Mouse (Mus musculus) urinary bladder, postnatal 14 days (tissue): ENCODE measurements at regions not wholly inside any gene's neighbourhood (a gene's known extent, or its start where the extent isn't known, plus 50 kb on each side); places are given as distances from the start of the nearest gene placed in this dataset.

Source experiments
- DNase-seq: peaks from one replicate; pipeline ENCODE4 v3.0.0; 2021; ENCODE audit warnings: low spot score

- peak; percentile 44 for DNase-seq
Measured at GRCm38 (mm10) chr11:18821384-18821783, 197.4 kb downstream of the Meis1 start.

- no peak for DNase-seq
Measured at GRCm38 (mm10) chr11:18814110-18814509, 204.7 kb downstream of the Meis1 start.

- no peak for DNase-seq
Measured at GRCm38 (mm10) chr11:18767479-18767878, 251.3 kb downstream of the Meis1 start.

DNA sequence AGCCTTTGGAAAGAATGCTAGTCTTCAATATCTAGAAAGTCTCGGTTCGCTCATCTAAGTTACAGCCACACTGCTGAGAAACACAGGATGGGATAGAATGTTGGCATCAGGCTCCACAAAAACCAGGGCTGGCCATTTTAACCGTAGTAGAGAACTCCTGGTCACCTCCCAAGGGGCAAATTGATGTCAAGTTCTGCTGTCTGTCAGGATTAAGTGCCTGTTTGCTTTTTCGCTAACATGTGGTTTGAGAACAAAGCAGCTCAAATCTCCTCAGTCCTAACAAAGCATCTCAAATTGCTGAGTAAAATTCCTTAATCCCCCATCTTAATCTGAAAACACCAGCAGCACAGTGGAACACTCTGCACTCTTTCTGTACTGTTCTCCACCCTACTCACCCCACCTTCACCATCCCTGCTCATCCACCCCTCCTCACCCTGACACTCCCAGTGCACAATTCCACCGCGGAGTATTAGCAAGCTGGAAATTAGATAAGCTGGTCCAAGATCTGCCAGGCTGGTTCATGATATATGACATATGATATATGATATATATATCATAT, 252.2 kb downstream of the Meis1 start:
- no peak for DNase-seq

DNA sequence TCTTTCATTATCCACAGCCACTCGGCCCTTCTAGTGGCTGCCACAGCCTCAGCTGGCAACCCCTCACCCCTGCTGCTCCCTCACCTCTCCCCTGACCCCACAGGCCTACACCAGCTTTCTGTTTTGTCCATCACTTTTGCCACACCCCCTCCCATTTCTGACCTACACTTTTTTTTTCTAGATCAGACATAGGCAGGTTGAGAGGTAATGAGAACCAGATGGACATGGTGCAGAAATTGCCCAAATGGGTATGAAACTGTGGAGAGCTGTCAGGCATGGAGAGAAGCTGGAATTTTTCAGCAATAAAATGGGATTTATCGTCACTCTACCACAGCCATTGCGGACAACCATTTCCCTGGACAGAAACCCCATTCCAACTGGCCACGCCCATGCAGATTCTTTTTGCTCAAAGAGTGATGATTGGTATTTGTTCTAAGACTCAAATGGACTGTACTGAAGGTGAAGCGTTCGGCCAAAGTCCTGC, 260.2 kb downstream of the Meis1 start:
- no peak for DNase-seq

DNA sequence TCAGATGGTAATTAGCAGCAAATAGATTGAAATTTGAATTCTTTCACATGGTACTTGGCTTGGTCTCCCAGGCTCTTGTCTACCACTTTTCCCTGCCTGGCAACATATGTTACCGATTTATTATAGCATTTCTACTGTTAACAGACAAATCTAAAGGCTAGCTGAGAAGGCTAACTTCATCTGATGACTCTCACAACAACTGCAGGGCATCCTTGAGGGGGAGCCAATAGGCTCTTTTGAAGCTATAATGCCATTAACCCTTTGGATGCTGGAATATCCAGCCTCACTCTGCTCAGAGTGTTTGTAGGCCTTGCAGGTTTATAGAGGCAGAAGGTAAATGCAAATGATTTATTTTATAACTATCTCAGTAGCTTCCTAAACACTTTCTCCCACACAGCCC, 262.2 kb downstream of the Meis1 start:
- no peak for DNase-seq

DNA sequence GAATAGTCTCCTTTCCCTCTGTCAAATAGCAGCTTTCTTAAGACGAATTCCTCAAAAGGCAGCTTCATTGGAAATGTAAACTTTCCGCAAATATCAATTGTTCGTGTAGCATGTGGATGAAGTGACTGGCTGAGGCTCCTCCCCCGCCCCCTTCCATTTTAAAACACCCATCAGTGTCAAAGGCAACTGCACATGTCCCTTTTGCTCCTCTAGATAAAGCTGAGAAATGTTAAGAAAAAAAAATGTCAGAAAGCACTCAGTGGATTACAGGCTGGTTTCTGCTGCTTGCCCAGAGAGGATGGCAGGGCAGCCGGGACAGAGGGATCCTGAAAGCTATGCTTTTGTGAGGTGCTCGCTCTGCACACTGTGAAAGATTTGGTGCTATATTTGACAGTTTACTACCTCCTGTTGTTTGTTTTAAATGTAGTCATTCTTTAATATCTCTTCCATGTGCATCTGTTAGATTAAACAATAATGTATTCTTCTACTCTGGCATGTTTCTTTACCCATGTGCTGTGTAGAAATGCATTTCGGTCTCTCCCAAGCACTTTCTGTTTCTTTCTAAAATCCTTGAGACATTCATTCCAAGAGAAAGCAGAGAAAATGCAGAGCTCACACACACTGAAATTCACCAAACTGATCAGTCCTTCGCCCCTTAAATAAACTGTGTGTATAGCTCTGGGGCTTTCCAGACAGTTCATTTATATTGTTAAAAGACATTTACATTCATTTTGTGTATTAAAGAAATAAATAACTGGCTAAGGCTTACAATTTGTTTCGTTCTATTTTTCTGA, 263.9 kb downstream of the Meis1 start:
- no peak for DNase-seq

DNA sequence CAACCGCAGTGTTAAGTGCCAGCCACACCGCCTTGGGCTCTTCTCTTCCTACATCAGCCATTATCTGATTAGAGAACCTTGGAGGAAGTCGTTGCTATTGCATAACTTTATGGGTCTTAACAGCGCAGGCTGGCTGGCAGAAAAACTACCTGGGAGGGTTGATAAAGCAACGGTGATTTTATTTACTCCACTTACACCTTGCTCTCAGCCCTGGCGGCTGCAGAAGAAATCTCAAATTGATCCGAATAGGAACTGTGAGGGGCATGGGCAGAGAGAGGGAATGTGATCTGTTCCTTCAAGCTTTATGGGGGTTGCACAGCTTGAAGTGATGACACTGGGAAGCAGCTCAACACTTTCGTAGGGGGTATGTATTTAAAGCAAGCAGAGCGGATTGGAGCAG, 264.9 kb downstream of the Meis1 start:
- no peak for DNase-seq

DNA sequence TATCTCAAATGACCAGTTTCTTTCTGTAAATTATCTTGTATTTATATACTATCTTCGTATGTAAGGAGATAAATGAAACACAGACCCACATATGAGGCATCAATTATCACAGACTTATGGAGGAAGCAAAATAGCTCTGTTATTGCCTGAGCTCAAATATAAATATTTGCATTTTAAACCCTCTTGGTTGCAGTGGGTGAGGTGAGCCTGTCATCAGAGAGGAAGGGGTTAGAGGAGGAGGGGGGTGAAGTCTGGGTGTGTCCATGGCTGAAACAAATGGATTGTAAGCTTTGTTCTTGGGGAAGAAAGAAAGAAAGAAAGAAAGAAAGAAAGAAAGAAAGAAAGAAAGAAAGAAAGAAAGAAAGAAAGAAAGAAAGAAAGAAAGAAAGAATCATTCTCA, 265.5 kb downstream of the Meis1 start:
- no peak for DNase-seq

DNA sequence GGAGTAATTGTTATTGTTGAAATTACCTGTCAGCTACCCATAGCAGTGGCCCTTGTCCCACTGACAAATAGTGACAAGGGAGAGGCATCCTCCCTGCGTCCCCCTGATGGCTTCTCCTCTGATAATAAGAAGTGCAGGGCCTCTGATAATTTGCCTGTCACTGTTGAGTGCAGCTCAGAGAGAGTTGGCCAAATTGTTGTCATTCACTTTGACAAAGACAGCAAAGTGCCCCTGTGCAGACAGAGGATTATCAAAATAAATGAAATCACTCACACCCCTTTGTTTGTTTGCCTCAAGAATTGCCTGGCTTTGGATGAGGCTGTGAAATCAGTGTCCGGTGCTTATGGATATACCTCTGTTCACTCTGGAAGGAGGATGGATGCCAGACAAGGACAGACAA, 266.3 kb downstream of the Meis1 start:
- no peak for DNase-seq

GRCm38 (mm10) chr11:18750911-18751841, 267.6 kb downstream of the Meis1 start:
- DNase-seq: no peak

DNA sequence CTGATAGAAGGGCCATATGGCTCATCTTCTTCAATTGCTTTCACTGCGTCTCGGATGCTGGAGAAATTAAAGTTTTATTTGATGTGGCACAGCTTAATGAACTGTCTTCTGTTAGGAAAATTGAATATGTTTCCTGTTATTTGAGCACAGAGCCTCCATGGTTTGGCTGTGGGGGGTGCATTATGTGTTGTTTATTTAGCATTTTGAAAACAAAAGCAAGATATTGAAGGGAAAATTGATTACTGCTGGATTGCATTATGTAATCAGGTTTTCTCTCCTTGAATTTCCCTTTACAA, 268.8 kb downstream of the Meis1 start:
- DNase-seq: no peak

DNA sequence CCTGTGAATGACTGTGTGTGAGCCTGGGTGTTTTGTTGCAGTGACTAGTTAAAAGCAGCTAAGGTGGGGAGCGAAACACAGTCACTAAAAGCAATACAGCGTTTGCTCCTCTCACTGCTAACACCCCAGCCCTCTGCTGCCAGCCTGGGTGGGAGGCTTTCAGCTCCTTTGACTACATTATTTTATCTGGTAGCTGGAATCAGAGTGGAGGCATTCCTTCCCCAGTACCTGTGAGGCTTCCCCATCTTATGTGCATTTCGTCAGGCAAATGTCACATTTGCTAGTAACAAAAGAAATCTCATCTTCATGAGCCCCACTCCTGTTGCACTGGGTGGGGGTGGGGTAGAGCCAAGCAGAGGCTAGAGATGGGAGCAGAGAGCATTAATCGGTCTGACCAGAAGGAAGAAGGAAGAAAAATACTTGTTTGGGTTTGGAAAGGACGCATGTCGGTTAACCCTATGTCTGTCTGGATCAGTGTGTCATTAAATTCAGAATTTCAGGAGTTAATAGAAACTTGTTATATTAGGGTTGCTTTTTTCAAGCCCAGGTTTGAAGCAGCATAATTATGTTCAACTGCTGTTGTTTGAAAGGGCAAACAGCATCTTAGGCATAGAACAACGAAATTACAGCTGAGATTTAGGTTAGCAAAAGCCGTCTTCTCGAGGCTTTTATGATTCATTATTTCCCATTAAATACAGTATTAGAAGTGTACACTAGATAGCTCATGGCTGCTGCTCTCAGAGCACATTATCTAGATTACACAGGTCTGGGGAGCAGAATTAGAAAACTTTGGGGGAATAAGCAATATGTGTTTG, 269.3 kb downstream of the Meis1 start:
- no peak for DNase-seq

GRCm38 (mm10) chr11:18747871-18748461, 270.8 kb downstream of the Meis1 start:
- DNase-seq: no peak

GRCm38 (mm10) chr11:18747361-18747760, 271.4 kb downstream of the Meis1 start:
- no peak for DNase-seq

DNA sequence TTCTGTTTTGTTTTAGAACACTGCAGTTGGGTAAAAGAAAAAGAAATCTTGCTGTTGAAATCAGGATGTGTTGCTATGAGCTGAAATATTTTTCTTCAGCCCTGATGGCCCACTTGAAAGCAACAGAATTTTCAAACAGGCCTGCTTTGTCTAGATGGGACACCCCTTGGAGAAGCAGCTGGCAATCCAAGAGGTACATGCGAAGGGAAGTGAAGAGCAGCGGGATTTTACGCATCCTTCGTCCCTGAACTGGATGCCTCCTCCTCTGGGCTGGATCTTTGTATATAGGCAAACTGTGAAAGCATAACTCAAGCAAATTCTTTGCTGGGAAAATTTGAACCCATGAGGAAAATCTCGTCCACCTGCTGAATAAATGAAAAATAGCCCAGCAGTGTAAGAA, 272.3 kb downstream of the Meis1 start:
- DNase-seq: no peak

DNA sequence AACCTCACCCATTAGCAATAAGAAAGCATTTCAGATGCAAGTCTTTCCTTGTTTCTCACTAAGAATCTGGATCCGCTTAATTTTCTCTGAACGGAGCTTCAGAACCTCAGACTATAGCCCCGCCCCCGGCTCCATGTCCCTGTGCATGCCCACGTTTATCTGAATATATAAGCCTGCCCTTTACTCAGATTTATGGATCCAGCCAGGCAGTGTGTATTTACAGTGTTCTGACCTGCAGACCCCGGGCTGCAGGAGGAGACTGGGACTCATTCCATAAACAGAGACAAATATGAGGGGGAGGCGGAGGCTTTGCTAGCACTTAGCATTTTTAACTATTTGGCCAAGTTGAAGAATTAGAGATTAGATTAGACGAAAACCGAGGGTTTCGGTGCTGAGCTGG, 272.9 kb downstream of the Meis1 start:
- DNase-seq: no peak

DNA sequence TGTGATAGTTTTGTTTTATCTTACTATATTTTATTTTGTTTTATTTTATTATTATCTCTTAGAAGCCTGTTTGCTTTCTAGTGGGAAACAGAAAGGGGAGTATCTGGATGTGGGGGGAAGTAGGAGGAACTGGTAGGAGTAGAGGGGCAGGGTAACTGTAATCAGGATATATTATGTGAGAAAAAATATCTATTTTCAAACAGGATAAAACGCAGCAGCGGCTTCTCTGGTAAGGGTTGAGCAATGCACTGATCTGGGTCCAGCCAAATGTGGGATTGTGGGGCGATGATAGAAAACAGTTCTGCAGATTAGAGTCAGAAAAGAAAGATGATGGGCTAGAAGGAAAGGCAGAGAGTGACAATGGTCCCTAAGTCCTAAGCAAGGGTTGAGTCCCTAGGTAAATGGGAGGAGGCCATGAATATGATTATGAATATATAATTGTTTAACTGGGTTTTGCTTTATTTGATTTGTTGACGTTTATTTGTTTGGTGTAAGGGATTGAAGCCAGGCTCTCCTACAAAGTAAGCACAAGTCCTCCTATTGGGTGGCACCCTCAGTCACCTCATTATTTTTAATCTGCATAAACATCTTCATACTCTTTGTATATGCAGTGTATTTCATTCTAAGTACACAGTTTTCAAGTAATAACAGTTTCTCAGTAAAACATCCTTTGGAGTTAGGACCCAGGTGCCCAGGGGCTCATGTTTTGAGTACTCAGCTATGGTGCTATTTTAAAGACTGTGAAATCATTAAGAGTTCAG, 283.7 kb downstream of the Meis1 start:
- no peak for DNase-seq

- no peak for DNase-seq
Measured at GRCm38 (mm10) chr11:18734075-18734474, 284.7 kb downstream of the Meis1 start.

- no peak for DNase-seq
Measured at GRCm38 (mm10) chr11:18729742-18730141, 289.0 kb downstream of the Meis1 start.

DNA sequence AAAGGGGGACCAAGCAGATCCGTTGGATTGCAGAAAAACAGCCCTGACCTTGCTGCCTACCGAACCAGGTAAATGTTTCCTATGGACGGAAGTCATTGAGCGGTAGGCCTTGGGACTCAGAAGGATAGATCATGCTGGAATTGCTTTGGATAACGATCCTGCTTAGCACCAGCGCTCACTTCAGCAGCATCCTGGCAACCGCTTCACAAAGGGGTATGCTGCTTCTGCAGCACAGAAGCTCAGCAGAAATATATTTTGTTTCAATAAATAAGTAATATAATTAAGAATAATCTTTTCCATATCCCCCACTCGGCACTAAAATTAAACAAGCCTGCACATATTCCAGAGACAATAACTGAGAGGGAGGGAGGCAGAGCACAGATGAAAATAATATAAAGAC, 296.0 kb downstream of the Meis1 start:
- DNase-seq: no peak
